Mouse (Mus musculus): ENCODE measurements around the gene Mcam.

- TF ChIP-seq GATA1 (IDR thresholded peaks at IDR 0.05; ENCODE audit: low read length) (no peak), TAL1 (IDR thresholded peaks at IDR 0.05; ENCODE audit: low read length) (no peak)
These were observed 43.1 kb downstream of the Mcam start for GRCm38 (mm10) chr9:44177405-44177804.

All from erythroblast, embryonic 14.5 days (primary cell).